Mouse (Mus musculus) heart, adult 2 months (tissue): ENCODE measurements around the gene Nmnat1. TPM values are rescaled to one million over a fixed set of nuclear protein-coding genes. Genes with fewer than 3 reads are reported as not detected.

Source experiments
- DNase-seq, 2 experiments: peaks; one replicate each; pipeline ENCODE4 v3.0.0; 2021
- H3K27ac ChIP-seq: fragments of 200-600 bp; 2 replicates; pipeline ENCODE4 v1.8.1; 2022
- H3K27me3 ChIP-seq: fragments of 200-500 bp; 2 replicates; pipeline ENCODE4 v1.6.1; 2012; ENCODE audit warnings: mild to moderate bottlenecking, low read length, inconsistent platforms, mixed read lengths; ENCODE audit not compliant: control insufficient read depth, insufficient read depth
- H3K36me3 ChIP-seq: fragments of 200-500 bp; 2 replicates; pipeline ENCODE4 v1.6.1; 2012; ENCODE audit warnings: low read length, inconsistent platforms; ENCODE audit not compliant: control insufficient read depth, insufficient read depth
- H3K4me1 ChIP-seq: fragments of 200-500 bp; 2 replicates; pipeline ENCODE4 v1.6.1; 2011; ENCODE audit warnings: low read length; ENCODE audit not compliant: control insufficient read depth, insufficient read depth
- H3K4me3 ChIP-seq: fragments of 200-600 bp; 2 replicates; pipeline ENCODE4 v1.8.1; 2022
- H3K79me2 ChIP-seq: fragments of 200-500 bp; replicated peaks from 2 replicates; pipeline ENCODE4 v1.6.1; 2012; ENCODE audit warnings: mild to moderate bottlenecking, inconsistent platforms, low read length, moderate library complexity, mixed read lengths; ENCODE audit not compliant: control insufficient read depth, insufficient read depth
- H3K9ac ChIP-seq: fragments of 200-500 bp; 2 replicates; pipeline ENCODE4 v1.6.1; 2012; ENCODE audit warnings: low read depth, mild to moderate bottlenecking, control low read depth, inconsistent platforms, low read length, mixed read lengths
- CTCF ChIP-seq: fragments of 200-600 bp; IDR thresholded peaks from 2 replicates; pipeline ENCODE4 v1.8.1; 2022; ENCODE audit warnings: antibody characterized with exemption, mild to moderate bottlenecking, moderate library complexity
- EP300 ChIP-seq: fragments of 200-500 bp; IDR thresholded peaks from 2 replicates; pipeline ENCODE4 v1.6.1; 2011; ENCODE audit warnings: low read depth, low read length, control low read depth; ENCODE audit not compliant: insufficient read depth
- POLR2A ChIP-seq: fragments of 200-500 bp; IDR thresholded peaks from 2 replicates; pipeline ENCODE4 v1.6.1; 2011; ENCODE audit warnings: mild to moderate bottlenecking, low read depth, low read length, control low read depth; ENCODE audit not compliant: insufficient read depth
- WGBS: fragments of 180-500 bp; shearing (Covaris S2); methylation state at CpG from one replicate; pipeline ENCODE4 v1.1.7; 2018; 5-methylcytosine and 5-hydroxymethylcytosine counted together
- intact Hi-C: fragments of 180-260 bp; cut with DNase I; formaldehyde crosslinking; loops from one replicate; pipeline ENCODE4 v1.15.1; 2025
- polyA plus RNA-seq: library from polyadenylated mRNA; depleted of rRNA; stranded (reverse); fragments of >200 nt; gene quantifications from 2 replicates; pipeline ENCODE4 v1.2.3, GENCODE M21; 2012
- total RNA-seq, 2 experiments: library from RNA; stranded (reverse); gene quantifications; 2 replicates each; pipeline ENCODE4 v1.2.3; 2021

Nmnat1 gene
- total and polyA plus RNA-seq, 3 experiments: 20.6 to 36.1 (median 29.4) TPM

- Histone ChIP-seq H3K79me2 (peaks cover 2% of the 10 kb centered on the region), H3K4me3 (no peak overlapping the region), H3K27ac (peak overlapping the region; percentile 97), H3K27me3 (no peaks in the 10 kb centered on the region), H3K4me1 (peaks cover 3% of the 10 kb centered on the region), H3K9ac (no peak overlapping the region), H3K36me3 (peaks cover 19% of the 10 kb centered on the region)
- no peak for DNase-seq
- 91% methylated on average over 12 of the region's 12 CpGs for whole genome bisulfite sequencing
- intact Hi-C loops: loop anchor here (5.0 kb wide), 2 partner anchors 35 to 140 kb away; partner anchors contain the start of gene Rbp7
- no peak for TF ChIP-seq EP300
- no peak for TF ChIP-seq CTCF
- TF ChIP-seq POLR2A: no peak
These were observed 2.7 kb upstream of the Nmnat1 start for GRCm38 (mm10) chr4:149487729-149488128.

- DNase-seq: peak; percentile 35 to 53
These were observed 814 bp upstream of the Nmnat1 start for GRCm38 (mm10) chr4:149485825-149486206.

GRCm38 (mm10) chr4:149484566-149484965 lies 436 bp downstream of the Nmnat1 start:
- TF ChIP-seq CTCF: no peak
- peak overlapping the region; percentile 68 for H3K9ac ChIP-seq
- H3K4me1 ChIP-seq: peaks cover 3% of the 10 kb centered on the region
- H3K27ac ChIP-seq: peak overlapping the region; percentile 97
- peaks cover 2% of the 10 kb centered on the region for H3K79me2 ChIP-seq
- peak overlapping the region; percentile 87 for H3K4me3 ChIP-seq
- H3K27me3 ChIP-seq: no peaks in the 10 kb centered on the region
- H3K36me3 ChIP-seq: peaks cover 19% of the 10 kb centered on the region
- 20% methylated on average over 3 of the region's 3 CpGs for WGBS
- no peak for DNase-seq
- intact Hi-C loops: loop anchor here (2.0 kb wide), 1 partner anchor 22 kb away; no protein-coding TSS in a partner anchor

More at GRCm38 (mm10) chr4:149485825-149486206, 814 bp upstream of the Nmnat1 start:
- H3K27ac ChIP-seq: peak overlapping the region; percentile 97
- intact Hi-C loops: loop anchor here (1.0 to 5.0 kb wide), 4 partner anchors 23 to 139 kb away; partner anchors contain the start of gene Rbp7
- H3K79me2 ChIP-seq: peaks cover 2% of the 10 kb centered on the region
- H3K4me1 ChIP-seq: peaks cover 3% of the 10 kb centered on the region
- H3K9ac ChIP-seq: peak overlapping the region; percentile 93
- peak overlapping the region; percentile 87 for H3K4me3 ChIP-seq
- TF ChIP-seq POLR2A (no peak), CTCF (peak; percentile 71)
- peaks cover 19% of the 10 kb centered on the region for H3K36me3 ChIP-seq
- H3K27me3 ChIP-seq: no peaks in the 10 kb centered on the region
- WGBS: 0% methylated on average over 10 of the region's 10 CpGs

- intact Hi-C loops: no loop called here
- DNase-seq: no peak
- H3K79me2 ChIP-seq: peaks cover 2% of the 10 kb centered on the region
- H3K9ac ChIP-seq: no peak within 1 kb of the TSS
- H3K4me1 ChIP-seq: no peaks in the 10 kb centered on the region
- no peaks in the 10 kb centered on the region for H3K27me3 ChIP-seq
- H3K36me3 ChIP-seq: no peaks in the 10 kb centered on the region
- H3K4me3 ChIP-seq: no peak within 1 kb of the TSS
- no peak within 1 kb of the TSS for H3K27ac ChIP-seq
- WGBS: 86% methylated on average over 11 of the region's 11 CpGs
- TF ChIP-seq CTCF: no peak
- no peak for TF ChIP-seq EP300
- no peak for TF ChIP-seq POLR2A
These were observed 7.9 kb downstream of the Nmnat1 start, which contains the start of gene Tmem274 for GRCm38 (mm10) chr4:149477078-149477477. TSS of gene Tmem274 (plus strand) at chr4:149477378.

GRCm38 (mm10) chr4:149475096-149475495 lies 9.9 kb downstream of the Nmnat1 start:
- no peak for DNase-seq
- intact Hi-C loops: no loop called here
- H3K4me3 ChIP-seq: no peak overlapping the region

GRCm38 (mm10) chr4:149469557-149469956 lies 15.4 kb downstream of the Nmnat1 start:
- no peaks in the 10 kb centered on the region for H3K4me1 ChIP-seq
- H3K27me3 ChIP-seq: no peaks in the 10 kb centered on the region
- no peak overlapping the region for H3K4me3 ChIP-seq
- WGBS: 96% methylated on average over 3 of the region's 3 CpGs
- no peak overlapping the region for H3K27ac ChIP-seq
- no peak for DNase-seq
- H3K79me2 ChIP-seq: no peaks in the 10 kb centered on the region
- intact Hi-C loops: loop anchor here (10.0 kb wide), 1 partner anchor 635 kb away; no protein-coding TSS in a partner anchor
- no peak overlapping the region for H3K9ac ChIP-seq
- TF ChIP-seq EP300 (no peak), POLR2A (no peak), CTCF (no peak)
- H3K36me3 ChIP-seq: no peaks in the 10 kb centered on the region

More at GRCm38 (mm10) chr4:149475096-149475495, 9.9 kb downstream of the Nmnat1 start:
- WGBS: 58% methylated on average over 7 of the region's 7 CpGs
- Histone ChIP-seq H3K4me1 (no peaks in the 10 kb centered on the region), H3K27me3 (no peaks in the 10 kb centered on the region), H3K27ac (no peak overlapping the region), H3K36me3 (no peaks in the 10 kb centered on the region), H3K79me2 (peaks cover 2% of the 10 kb centered on the region), H3K9ac (no peak overlapping the region)
- TF ChIP-seq EP300 (no peak), CTCF (peak; percentile 35)
